Mouse (Mus musculus) urinary bladder, postnatal 25 days (tissue): ENCODE measurements around the gene Krt26.

Experiments
- DNase-seq: peaks from one replicate; pipeline ENCODE4 v3.0.0; 2022; ENCODE audit warnings: low spot score

Krt26 gene

GRCm38 (mm10) chr11:99284011-99284410 is 53.8 kb downstream of the Krt26 start:
- DNase-seq: no peak

GRCm38 (mm10) chr11:99283334-99283733 is 54.4 kb downstream of the Krt26 start:
- DNase-seq: no peak

- DNase-seq: no peak
These were observed 56.6 kb downstream of the Krt26 start for GRCm38 (mm10) chr11:99281116-99281515.

- DNase-seq: no peak
These were observed 57.8 kb downstream of the Krt26 start for GRCm38 (mm10) chr11:99279986-99280385.
